Mouse (Mus musculus) lung, adult 10 weeks (tissue): Measurements from ENCODE around the gene Sphk2. TPM values are rescaled to one million over a fixed set of nuclear protein-coding genes. Genes with fewer than 3 reads are reported as not detected.

ENCODE experiments used
- polyA plus RNA-seq: library from polyadenylated mRNA; stranded (reverse); fragments of 350-450 nt; fragmentation: Illumina TruSeq; extraction: RNeasy Lipid Tissue Mini Kit (QIAGEN cat#74804); gene quantifications from one replicate; pipeline ENCODE4 v1.2.3, GENCODE M21; 2014; ENCODE audit warnings: low read depth, low replicate concordance; ENCODE audit not compliant: insufficient read depth

Sphk2 gene
- polyA plus RNA-seq = 16.2 TPM

GRCm38 (mm10) chr7:45717918-45718297 lies at the start of gene Sphk2:
Gene Sphk2 (minus strand): TSS chr7:45718002.

GRCm38 (mm10) chr7:45725713-45726112 lies 7.9 kb upstream of the Sphk2 start, which contains the start of gene Spaca4:
Gene Spaca4 (minus strand): TSS chr7:45725813.

GRCm38 (mm10) chr7:45720413-45721233 lies 2.8 kb upstream of the Sphk2 start, which contains the start of gene Fam83e:
Gene Fam83e (plus strand): TSS chr7:45721212.

GRCm38 (mm10) chr7:45715090-45715708 lies 2.6 kb downstream of the Sphk2 start, which contains the start of gene Rpl18:
Gene Rpl18 (plus strand): TSS chr7:45715457.

GRCm38 (mm10) chr7:45704730-45705442 lies 12.9 kb downstream of the Sphk2 start, which contains the start of gene Dbp:
Gene Dbp (plus strand): TSS chr7:45705088.

GRCm38 (mm10) chr7:45699523-45700141 lies 18.2 kb downstream of the Sphk2 start, which contains the start of gene Car11:
Gene Car11 (plus strand): TSS chr7:45699843.

GRCm38 (mm10) chr7:45693921-45694591 lies 23.7 kb downstream of the Sphk2 start, which contains the start of gene Sec1:
Gene Sec1 (minus strand): TSS chr7:45694402.

GRCm38 (mm10) chr7:45683396-45684050 lies 34.3 kb downstream of the Sphk2 start, which contains the start of gene Ntn5:
Gene Ntn5 (plus strand): TSS chr7:45684022.

GRCm38 (mm10) chr7:45666161-45666560 lies 51.6 kb downstream of the Sphk2 start, which contains the start of gene Fut2:
Gene Fut2 (minus strand): TSS chr7:45666394.

Other genes with a start within 250 kb of the Sphk2 start
- not detected for gene Tulp2, start 236.1 kb downstream of the Sphk2 start, polyA plus RNA-seq
- gene Gm45808, start 231.2 kb downstream of the Sphk2 start, polyA plus RNA-seq = not detected
- 5.0 TPM for gene Dhdh, start 229.2 kb downstream of the Sphk2 start, polyA plus RNA-seq
- gene Nucb1, start 207.6 kb downstream of the Sphk2 start, polyA plus RNA-seq = 134 TPM
- gene Ppp1r15a, start 191.7 kb downstream of the Sphk2 start, polyA plus RNA-seq = 62.8 TPM
- gene Plekha4, start 191.7 kb downstream of the Sphk2 start, polyA plus RNA-seq = 5.7 TPM
- gene Hsd17b14, start 163.1 kb downstream of the Sphk2 start, polyA plus RNA-seq = 0.54 TPM
- 43.0 TPM for gene Bcat2, start 147.8 kb downstream of the Sphk2 start, polyA plus RNA-seq
- gene Fgf21, start 102.5 kb downstream of the Sphk2 start, polyA plus RNA-seq = not detected
- not detected for gene Fut1, start 100.7 kb downstream of the Sphk2 start, polyA plus RNA-seq
- gene Izumo1, start 96.2 kb downstream of the Sphk2 start, polyA plus RNA-seq = 0.38 TPM
- 47.4 TPM for gene Rasip1, start 90.5 kb downstream of the Sphk2 start, polyA plus RNA-seq
- gene Mamstr, start 78.0 kb downstream of the Sphk2 start, polyA plus RNA-seq = 1.9 TPM
- gene Fut2, start 51.6 kb downstream of the Sphk2 start, polyA plus RNA-seq = 0.20 TPM
- 0.75 TPM for gene Ntn5, start 34.0 kb downstream of the Sphk2 start, polyA plus RNA-seq
- 0.90 TPM for gene Sec1, start 23.6 kb downstream of the Sphk2 start, polyA plus RNA-seq
- 1.7 TPM for gene Car11, start 18.2 kb downstream of the Sphk2 start, polyA plus RNA-seq
- 6.5 TPM for gene Dbp, start 12.9 kb downstream of the Sphk2 start, polyA plus RNA-seq
- gene Rpl18, start 2.5 kb downstream of the Sphk2 start, polyA plus RNA-seq = 1,283 TPM
- 3.8 TPM for gene Fam83e, start 3.2 kb upstream of the Sphk2 start, polyA plus RNA-seq
- gene Spaca4, start 7.8 kb upstream of the Sphk2 start, polyA plus RNA-seq = not detected
- gene Lmtk3, start 65.7 kb upstream of the Sphk2 start, polyA plus RNA-seq = 0.09 TPM
- 2.2 TPM for gene Sult2b1, start 66.7 kb upstream of the Sphk2 start, polyA plus RNA-seq
- 73.8 TPM for gene Cyth2, start 96.6 kb upstream of the Sphk2 start, polyA plus RNA-seq
- not detected for gene Kcnj14, start 106.8 kb upstream of the Sphk2 start, polyA plus RNA-seq
- gene Grwd1, start 112.9 kb upstream of the Sphk2 start, polyA plus RNA-seq = 10.2 TPM
- gene Kdelr1, start 154.8 kb upstream of the Sphk2 start, polyA plus RNA-seq = 108 TPM
- 0.46 TPM for gene Grin2d, start 160.4 kb upstream of the Sphk2 start, polyA plus RNA-seq
- not detected for gene Syngr4, start 178.7 kb upstream of the Sphk2 start, polyA plus RNA-seq
- gene Tmem143, start 178.9 kb upstream of the Sphk2 start, polyA plus RNA-seq = 8.7 TPM
- 138 TPM for gene Emp3, start 203.4 kb upstream of the Sphk2 start, polyA plus RNA-seq
- gene Ccdc114, start 206.1 kb upstream of the Sphk2 start, polyA plus RNA-seq = 3.5 TPM